Mouse (Mus musculus) heart, adult 2 months (tissue): Measurements from ENCODE around the gene Gjc3. TPM values are rescaled to one million over a fixed set of nuclear protein-coding genes. Genes with fewer than 3 reads are reported as not detected.

Source experiments
- DNase-seq, 2 experiments: peaks; one replicate each; pipeline ENCODE4 v3.0.0; 2021
- H3K27ac ChIP-seq: fragments of 200-600 bp; 2 replicates; pipeline ENCODE4 v1.8.1; 2022
- H3K27me3 ChIP-seq: fragments of 200-500 bp; 2 replicates; pipeline ENCODE4 v1.6.1; 2012; ENCODE audit warnings: mild to moderate bottlenecking, low read length, inconsistent platforms, mixed read lengths; ENCODE audit not compliant: control insufficient read depth, insufficient read depth
- H3K36me3 ChIP-seq: fragments of 200-500 bp; 2 replicates; pipeline ENCODE4 v1.6.1; 2012; ENCODE audit warnings: low read length, inconsistent platforms; ENCODE audit not compliant: control insufficient read depth, insufficient read depth
- H3K4me1 ChIP-seq: fragments of 200-500 bp; 2 replicates; pipeline ENCODE4 v1.6.1; 2011; ENCODE audit warnings: low read length; ENCODE audit not compliant: control insufficient read depth, insufficient read depth
- H3K4me3 ChIP-seq: fragments of 200-600 bp; 2 replicates; pipeline ENCODE4 v1.8.1; 2022
- H3K79me2 ChIP-seq: fragments of 200-500 bp; replicated peaks from 2 replicates; pipeline ENCODE4 v1.6.1; 2012; ENCODE audit warnings: mild to moderate bottlenecking, inconsistent platforms, low read length, moderate library complexity, mixed read lengths; ENCODE audit not compliant: control insufficient read depth, insufficient read depth
- H3K9ac ChIP-seq: fragments of 200-500 bp; 2 replicates; pipeline ENCODE4 v1.6.1; 2012; ENCODE audit warnings: low read depth, mild to moderate bottlenecking, control low read depth, inconsistent platforms, low read length, mixed read lengths
- CTCF ChIP-seq: fragments of 200-600 bp; IDR thresholded peaks from 2 replicates; pipeline ENCODE4 v1.8.1; 2022; ENCODE audit warnings: antibody characterized with exemption, mild to moderate bottlenecking, moderate library complexity
- EP300 ChIP-seq: fragments of 200-500 bp; IDR thresholded peaks from 2 replicates; pipeline ENCODE4 v1.6.1; 2011; ENCODE audit warnings: low read depth, low read length, control low read depth; ENCODE audit not compliant: insufficient read depth
- POLR2A ChIP-seq: fragments of 200-500 bp; IDR thresholded peaks from 2 replicates; pipeline ENCODE4 v1.6.1; 2011; ENCODE audit warnings: mild to moderate bottlenecking, low read depth, low read length, control low read depth; ENCODE audit not compliant: insufficient read depth
- WGBS: fragments of 180-500 bp; shearing (Covaris S2); methylation state at CpG from one replicate; pipeline ENCODE4 v1.1.7; 2018; 5-methylcytosine and 5-hydroxymethylcytosine counted together
- intact Hi-C: fragments of 180-260 bp; cut with DNase I; formaldehyde crosslinking; loops from one replicate; pipeline ENCODE4 v1.15.1; 2025
- polyA plus RNA-seq: library from polyadenylated mRNA; depleted of rRNA; stranded (reverse); fragments of >200 nt; gene quantifications from 2 replicates; pipeline ENCODE4 v1.2.3, GENCODE M21; 2012
- total RNA-seq, 2 experiments: library from RNA; stranded (reverse); gene quantifications; 2 replicates each; pipeline ENCODE4 v1.2.3; 2021

Gjc3 gene
- total and polyA plus RNA-seq, 3 experiments = 0.18 to 0.43 (median 0.29) TPM

DNA sequence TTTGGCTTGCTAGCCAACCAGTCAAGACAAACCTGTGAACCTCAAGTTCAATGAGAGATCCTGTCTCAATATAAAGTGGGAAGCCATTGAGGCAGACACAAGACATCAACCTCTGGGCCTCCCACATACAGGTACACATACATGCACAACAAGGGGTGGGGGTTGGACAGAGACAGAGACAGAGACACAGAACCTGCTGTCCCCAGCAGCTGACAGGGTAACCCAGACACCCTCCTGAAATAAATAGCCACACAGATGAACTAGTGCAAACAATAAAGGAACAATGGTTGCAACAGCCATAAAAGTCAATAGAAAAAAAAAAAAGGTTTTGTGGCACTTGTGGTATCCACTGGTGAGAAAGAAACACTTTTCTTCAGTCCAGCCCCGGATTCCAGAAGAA, 12.5 kb upstream of the Gjc3 start:
- no peak overlapping the region for H3K4me3 ChIP-seq
- no peak for DNase-seq
- no peaks in the 10 kb centered on the region for H3K36me3 ChIP-seq
- WGBS = 35% methylated on average over 1 of the region's 1 CpGs
- intact Hi-C loops = no loop called here
- TF ChIP-seq POLR2A (no peak), CTCF (no peak), EP300 (no peak)
- no peak overlapping the region for H3K9ac ChIP-seq
- H3K79me2 ChIP-seq = no peaks in the 10 kb centered on the region
- H3K4me1 ChIP-seq = no peaks in the 10 kb centered on the region
- no peaks in the 10 kb centered on the region for H3K27me3 ChIP-seq
- no peak overlapping the region for H3K27ac ChIP-seq

GRCm38 (mm10) chr5:137974724-137975123, 11.8 kb upstream of the Gjc3 start:
- intact Hi-C loops = loop anchor here (5.0 kb wide), 1 partner anchor 182 kb away; no protein-coding TSS in a partner anchor
- WGBS = 45% methylated on average over 3 of the region's 3 CpGs
- Histone ChIP-seq H3K4me1 (no peaks in the 10 kb centered on the region), H3K4me3 (no peak overlapping the region), H3K9ac (no peak overlapping the region), H3K27ac (no peak overlapping the region), H3K36me3 (no peaks in the 10 kb centered on the region), H3K27me3 (no peaks in the 10 kb centered on the region), H3K79me2 (no peaks in the 10 kb centered on the region)
- no peak for TF ChIP-seq CTCF
- no peak for TF ChIP-seq POLR2A
- TF ChIP-seq EP300 = no peak
- no peak for DNase-seq

GRCm38 (mm10) chr5:137973738-137974137, 10.8 kb upstream of the Gjc3 start:
- H3K27me3 ChIP-seq = no peaks in the 10 kb centered on the region
- TF ChIP-seq POLR2A (no peak), CTCF (peak; percentile 46)
- H3K36me3 ChIP-seq = no peaks in the 10 kb centered on the region
- no peaks in the 10 kb centered on the region for H3K79me2 ChIP-seq
- no peaks in the 10 kb centered on the region for H3K4me1 ChIP-seq
- intact Hi-C loops = loop anchor here (5.0 kb wide), 1 partner anchor 181 kb away; no protein-coding TSS in a partner anchor
- H3K27ac ChIP-seq = no peak overlapping the region
- H3K4me3 ChIP-seq = no peak overlapping the region
- WGBS = 44% methylated on average over 3 of the region's 3 CpGs
- H3K9ac ChIP-seq = no peak overlapping the region
- DNase-seq = no peak

GRCm38 (mm10) chr5:137973161-137973560, 10.3 kb upstream of the Gjc3 start:
- H3K4me1 ChIP-seq = no peaks in the 10 kb centered on the region
- peak; percentile 29 for TF ChIP-seq CTCF
- TF ChIP-seq EP300 = no peak
- no peak for TF ChIP-seq POLR2A
- no peak overlapping the region for H3K27ac ChIP-seq
- no peak for DNase-seq
- no peak overlapping the region for H3K9ac ChIP-seq
- H3K4me3 ChIP-seq = no peak overlapping the region
- no peaks in the 10 kb centered on the region for H3K27me3 ChIP-seq
- no peaks in the 10 kb centered on the region for H3K79me2 ChIP-seq
- H3K36me3 ChIP-seq = no peaks in the 10 kb centered on the region
- intact Hi-C loops = loop anchor here (5.0 kb wide), 1 partner anchor 181 kb away; no protein-coding TSS in a partner anchor
- WGBS = 65% methylated on average over 2 of the region's 2 CpGs

GRCm38 (mm10) chr5:137966492-137966891, 3.6 kb upstream of the Gjc3 start:
- Histone ChIP-seq H3K4me3 (no peak overlapping the region), H3K27ac (no peak overlapping the region), H3K36me3 (no peaks in the 10 kb centered on the region), H3K27me3 (no peaks in the 10 kb centered on the region), H3K79me2 (no peaks in the 10 kb centered on the region), H3K4me1 (no peaks in the 10 kb centered on the region), H3K9ac (no peak overlapping the region)
- TF ChIP-seq CTCF (no peak), EP300 (no peak), POLR2A (no peak)
- intact Hi-C loops = no loop called here
- no peak for DNase-seq

DNA sequence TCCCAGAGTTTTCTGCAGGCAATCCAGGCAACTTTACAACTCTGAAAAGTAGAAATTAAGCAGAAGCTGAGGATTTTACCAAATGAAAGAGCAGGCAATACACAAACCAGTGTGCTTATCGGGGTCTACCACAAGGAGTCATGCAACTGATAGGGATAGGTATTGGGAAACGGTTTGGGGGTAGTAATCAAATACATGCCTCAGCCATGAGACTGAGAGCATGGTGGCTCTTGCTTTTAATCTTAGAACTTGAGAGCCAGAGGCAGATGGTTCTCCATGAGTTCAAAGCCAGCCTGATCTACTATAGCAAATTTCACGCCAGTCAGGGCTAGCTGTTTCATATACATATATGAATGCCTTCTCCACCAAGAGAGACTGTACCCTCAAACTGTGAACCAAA, 6.5 kb downstream of the Gjc3 start:
- TF ChIP-seq CTCF = no peak
- TF ChIP-seq POLR2A = no peak
- no peak for TF ChIP-seq EP300
- Histone ChIP-seq H3K9ac (no peak overlapping the region), H3K79me2 (no peaks in the 10 kb centered on the region), H3K27ac (no peak overlapping the region), H3K4me1 (no peaks in the 10 kb centered on the region), H3K36me3 (no peaks in the 10 kb centered on the region), H3K4me3 (no peak overlapping the region), H3K27me3 (no peaks in the 10 kb centered on the region)
- intact Hi-C loops = no loop called here
- no peak for DNase-seq
- WGBS = 69% methylated on average over 3 of the region's 3 CpGs

DNA sequence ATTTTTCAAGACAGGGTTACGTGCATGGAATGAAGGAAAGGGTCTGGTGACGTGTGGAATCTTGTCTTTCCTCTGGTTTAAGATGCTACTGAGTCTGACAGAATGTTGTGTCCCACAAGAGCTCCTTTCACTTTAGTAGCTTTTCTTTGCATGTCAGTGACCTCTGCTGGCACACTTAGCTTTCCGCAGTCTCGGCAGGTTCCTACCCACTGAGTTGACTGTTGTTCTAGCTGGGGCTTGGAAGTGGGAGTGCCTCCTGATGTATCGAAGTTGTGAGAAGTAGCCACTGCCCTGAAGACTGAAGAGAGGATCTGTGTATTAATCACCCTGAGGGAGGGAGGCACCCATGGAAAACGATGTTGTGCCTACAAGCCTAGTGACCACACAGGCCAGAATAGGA, 11.7 kb downstream of the Gjc3 start:
- H3K79me2 ChIP-seq = no peaks in the 10 kb centered on the region
- no peaks in the 10 kb centered on the region for H3K36me3 ChIP-seq
- TF ChIP-seq EP300 (no peak), CTCF (peak; percentile 51), POLR2A (no peak)
- DNase-seq = peak; percentile 6 to 21
- no peaks in the 10 kb centered on the region for H3K4me1 ChIP-seq
- 27% methylated on average over 6 of the region's 6 CpGs for WGBS
- no peaks in the 10 kb centered on the region for H3K27me3 ChIP-seq
- H3K27ac ChIP-seq = no peak overlapping the region
- H3K4me3 ChIP-seq = no peak overlapping the region
- no peak overlapping the region for H3K9ac ChIP-seq
- intact Hi-C loops = loop anchor here (5.0 kb wide), 2 partner anchors 49 to 159 kb away; no protein-coding TSS in a partner anchor
